Mouse (Mus musculus) left cerebral cortex, adult 2 months (tissue): ENCODE data around the gene C1qb. TPM values are rescaled to one million over a fixed set of nuclear protein-coding genes. Genes with fewer than 3 reads are reported as not detected.
A peak's percentile ranks its signal among the peaks of the same experiment; 100 is the strongest.

Source experiments
- DNase-seq, 2 experiments: peaks; one replicate each; pipeline ENCODE4 v3.0.0; 2021 to 2022; ENCODE audit warnings: low spot score in 2 of 2, mixed read lengths in 1 of 2; ENCODE audit errors: extremely low spot score in 1 of 2
- H3K27ac ChIP-seq: fragments of 200-600 bp; 2 replicates; pipeline ENCODE4 v1.8.1; 2022
- H3K4me3 ChIP-seq: fragments of 200-600 bp; 2 replicates; pipeline ENCODE4 v1.8.1; 2022
- CTCF ChIP-seq: fragments of 200-600 bp; IDR thresholded peaks from 2 replicates; pipeline ENCODE4 v1.8.1; 2022; ENCODE audit warnings: antibody characterized with exemption, mild to moderate bottlenecking, moderate library complexity
- intact Hi-C: fragments of 180-260 bp; cut with DNase I; formaldehyde crosslinking; loops from one replicate; pipeline ENCODE4 v1.15.1; 2025
- total RNA-seq, 2 experiments: library from RNA; stranded (reverse); gene quantifications; 2 replicates each; pipeline ENCODE4 v1.2.3; 2021

C1qb gene
- total RNA-seq, 2 experiments from 2014 or later: 57.5 to 60.3 TPM

DNA sequence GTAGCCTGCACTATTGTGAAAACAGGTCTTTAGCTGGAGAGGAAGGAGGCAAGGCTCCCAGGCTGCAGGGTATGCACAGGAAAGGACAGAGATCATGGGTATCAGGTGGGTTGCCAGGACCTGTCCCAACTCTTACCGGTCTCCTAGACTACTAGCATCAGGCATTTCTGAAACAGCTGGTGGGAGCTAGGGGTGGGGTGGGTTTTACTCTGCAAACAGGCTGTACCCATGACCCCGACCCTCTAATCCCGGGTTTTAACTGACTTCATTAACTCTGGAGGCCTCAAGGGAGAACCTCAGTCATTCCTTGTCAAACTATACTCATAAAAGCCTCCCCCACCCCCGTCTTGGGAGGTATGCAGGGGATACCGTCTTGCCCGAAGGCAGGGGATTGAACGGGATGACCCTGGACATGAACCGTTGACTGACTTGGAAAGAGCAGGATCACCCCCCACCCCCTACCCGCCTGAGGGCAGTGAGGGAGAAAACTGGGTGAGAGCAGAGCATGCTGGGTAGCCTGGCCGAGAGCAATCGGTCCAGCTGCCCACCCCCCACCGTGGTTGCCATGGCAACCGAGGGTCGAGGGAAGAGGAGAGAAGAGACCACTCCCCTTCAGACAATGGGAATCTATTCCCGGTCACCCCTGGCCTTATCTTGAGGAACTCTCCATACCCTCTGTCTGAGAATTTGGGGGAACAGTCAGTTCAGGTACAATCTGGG is 21.1 kb downstream of the C1qb start:
- no peak for TF ChIP-seq CTCF
- intact Hi-C loops: no loop called here
- Histone ChIP-seq H3K27ac (no peak overlapping the region), H3K4me3 (no peak overlapping the region)
- no peak for DNase-seq

GRCm38 (mm10) chr4:136863517-136863916 is 22.5 kb downstream of the C1qb start:
- DNase-seq: no peak
- intact Hi-C loops: no loop called here
- Histone ChIP-seq H3K4me3 (no peak overlapping the region), H3K27ac (no peak overlapping the region)
- TF ChIP-seq CTCF: no peak

- intact Hi-C loops: no loop called here
- TF ChIP-seq CTCF: no peak
Measured at GRCm38 (mm10) chr4:136862411-136862810, 23.6 kb downstream of the C1qb start.

DNA sequence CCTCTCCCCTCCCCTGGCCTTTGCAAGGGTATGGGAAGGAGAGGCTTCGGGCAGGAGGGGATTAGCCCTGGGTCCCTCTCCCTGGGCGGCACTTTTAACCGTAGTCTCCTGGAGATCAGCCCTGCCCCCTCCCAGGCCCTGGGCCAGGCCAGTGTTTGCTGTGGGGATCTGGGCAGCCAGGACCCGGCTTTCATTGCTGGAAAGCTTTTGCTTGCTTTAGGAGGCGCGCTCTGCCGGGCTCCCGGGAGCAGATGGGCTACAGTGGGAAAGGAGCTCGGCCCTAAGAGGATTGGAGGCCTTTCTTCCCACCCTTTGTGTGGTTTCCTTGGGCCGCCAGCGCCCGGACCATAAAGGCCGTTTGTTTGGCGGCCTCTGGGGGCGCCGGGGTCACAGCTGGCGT is 24.2 kb downstream of the C1qb start:
- H3K4me3 ChIP-seq: no peak overlapping the region
- no peak overlapping the region for H3K27ac ChIP-seq
- intact Hi-C loops: no loop called here
- DNase-seq: no peak
- no peak for TF ChIP-seq CTCF

More at GRCm38 (mm10) chr4:136862411-136862810, 23.6 kb downstream of the C1qb start:
- Histone ChIP-seq H3K27ac (no peak overlapping the region), H3K4me3 (no peak overlapping the region)
- DNase-seq: no peak

DNA sequence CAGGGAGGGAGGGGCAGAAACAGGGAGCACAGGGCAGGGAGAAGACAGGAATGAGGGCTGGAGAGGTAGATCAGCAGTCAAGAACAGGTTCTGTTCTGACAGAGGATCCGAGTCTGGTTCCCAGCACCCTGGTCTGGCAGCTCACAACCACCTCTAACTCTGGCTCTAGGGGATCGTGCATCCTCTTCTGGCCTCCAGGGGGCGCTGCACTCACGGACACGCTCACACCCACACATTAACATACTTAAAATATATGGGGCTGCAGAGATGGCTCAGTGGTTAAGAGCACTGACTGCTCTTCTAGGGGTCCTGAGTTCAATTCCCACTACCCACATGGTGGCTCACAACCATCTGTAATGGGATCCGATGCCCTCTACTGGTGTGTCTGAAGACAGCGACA is 26.0 kb downstream of the C1qb start:
- TF ChIP-seq CTCF: peak; percentile 19
- Histone ChIP-seq H3K27ac (no peak overlapping the region), H3K4me3 (no peak overlapping the region)
- intact Hi-C loops: no loop called here
- no peak for DNase-seq

DNA sequence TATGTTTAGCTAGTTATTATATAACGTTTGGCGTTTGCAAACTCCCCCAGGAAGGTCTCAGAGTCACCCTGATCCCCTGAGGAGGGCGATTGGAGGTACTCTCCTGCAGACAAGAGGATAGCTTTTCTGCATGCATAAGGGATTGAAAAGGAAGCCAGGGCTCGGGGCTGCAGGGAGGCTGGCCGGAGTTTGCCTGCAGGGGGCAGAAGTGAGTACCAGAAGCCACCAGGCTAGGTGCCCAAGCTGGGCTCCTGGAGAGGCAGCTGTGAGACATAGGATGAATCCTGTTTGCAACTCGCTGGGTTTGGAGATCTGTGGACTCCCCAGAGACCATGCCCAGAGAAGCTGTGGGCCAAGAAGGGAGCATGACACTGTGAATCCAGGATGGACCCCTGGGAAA is 30.9 kb downstream of the C1qb start:
- intact Hi-C loops: no loop called here

DNA sequence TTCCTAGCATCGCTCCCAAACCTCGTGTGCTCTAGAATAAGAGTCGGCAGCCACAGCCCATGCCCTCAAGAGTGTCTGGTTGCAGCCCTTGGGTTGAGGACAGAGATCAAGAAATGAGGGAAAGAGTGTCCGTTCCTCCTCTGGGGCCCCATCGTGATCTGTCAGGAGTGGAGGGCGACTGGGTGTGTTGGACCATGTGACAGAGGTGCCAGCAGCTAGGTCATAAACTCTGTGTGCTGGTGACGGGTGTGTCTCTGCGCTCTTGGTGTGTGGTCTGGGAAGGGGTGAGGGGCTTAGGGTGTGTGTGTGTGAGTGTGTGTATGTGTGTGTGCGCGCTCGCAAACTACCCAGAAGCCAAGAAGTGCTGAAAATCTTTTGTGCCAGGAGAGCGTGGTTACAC is 33.0 kb downstream of the C1qb start:
- no peak overlapping the region for H3K4me3 ChIP-seq
- intact Hi-C loops: no loop called here

More for the DNA sequence above, 30.9 kb downstream of the C1qb start:
- peak; percentile 59 for TF ChIP-seq CTCF
- peak in 1 of 2 experiments; percentile 51 for DNase-seq
- Histone ChIP-seq H3K27ac (no peak overlapping the region), H3K4me3 (no peak overlapping the region)

DNA sequence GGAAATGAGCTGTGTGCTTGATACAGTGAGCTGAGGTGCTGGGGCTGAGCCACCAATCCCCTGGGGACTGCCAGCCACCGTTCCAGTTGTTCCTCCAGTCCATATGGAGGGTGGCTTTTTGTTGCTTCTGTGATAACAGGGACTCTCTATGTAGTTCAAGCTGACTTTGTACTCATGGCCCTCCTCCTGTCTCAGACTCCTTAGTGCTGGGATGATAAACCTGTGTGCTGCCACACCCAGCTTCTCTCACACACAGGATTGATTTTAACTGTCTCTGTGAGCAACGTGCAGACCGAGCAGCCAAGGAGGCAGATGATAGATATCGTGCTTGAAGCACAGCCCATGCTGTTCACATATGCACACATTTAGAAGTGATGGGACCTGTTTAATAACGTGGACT is 33.9 kb downstream of the C1qb start:
- Histone ChIP-seq H3K4me3 (no peak overlapping the region), H3K27ac (no peak overlapping the region)
- no peak for DNase-seq
- TF ChIP-seq CTCF: no peak
- intact Hi-C loops: no loop called here

More for the DNA sequence above, 33.0 kb downstream of the C1qb start:
- no peak overlapping the region for H3K27ac ChIP-seq
- no peak for DNase-seq
- TF ChIP-seq CTCF: no peak

- no peak for TF ChIP-seq CTCF
- Histone ChIP-seq H3K27ac (peak overlapping the region; percentile 40; the same call in 1 of the 2 replicates), H3K4me3 (no peak overlapping the region)
- intact Hi-C loops: no loop called here
- peak in 1 of 2 experiments; percentile 29 for DNase-seq
Measured at GRCm38 (mm10) chr4:136848565-136848964, 37.4 kb downstream of the C1qb start.

- DNase-seq: no peak
Measured at GRCm38 (mm10) chr4:136847166-136847565, 38.8 kb downstream of the C1qb start.

GRCm38 (mm10) chr4:136842802-136843201 is 43.2 kb downstream of the C1qb start:
- no peak for DNase-seq
- H3K4me3 ChIP-seq: no peak overlapping the region
- intact Hi-C loops: no loop called here
- H3K27ac ChIP-seq: no peak overlapping the region
- no peak for TF ChIP-seq CTCF

More at GRCm38 (mm10) chr4:136847166-136847565, 38.8 kb downstream of the C1qb start:
- H3K4me3 ChIP-seq: no peak overlapping the region
- intact Hi-C loops: no loop called here
- H3K27ac ChIP-seq: no peak overlapping the region
- no peak for TF ChIP-seq CTCF

DNA sequence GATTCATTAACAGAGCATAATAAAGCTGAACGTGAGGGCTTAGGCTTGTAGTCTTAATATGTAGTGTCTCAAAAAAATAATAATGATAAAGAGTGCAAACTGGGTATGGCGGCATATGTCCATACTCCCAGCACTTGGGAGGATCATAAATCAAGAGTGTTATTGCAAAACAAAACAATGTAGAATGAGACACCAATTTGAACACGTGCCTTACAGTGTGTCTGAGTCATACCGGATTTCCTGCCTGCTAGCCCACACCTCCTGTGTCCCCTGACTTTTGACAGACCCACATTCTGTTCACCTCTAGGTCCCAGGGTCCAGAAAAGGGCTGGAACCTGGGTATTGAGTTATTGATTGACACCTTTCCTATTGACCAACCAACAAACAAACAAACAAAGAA is 44.0 kb downstream of the C1qb start:
- TF ChIP-seq CTCF: no peak
- intact Hi-C loops: no loop called here
- Histone ChIP-seq H3K4me3 (no peak overlapping the region), H3K27ac (no peak overlapping the region)
- no peak for DNase-seq

- Histone ChIP-seq H3K27ac (no peak overlapping the region), H3K4me3 (no peak overlapping the region)
- intact Hi-C loops: loop anchor here (1.0 kb wide), 1 partner anchor 163 kb away; no protein-coding TSS in a partner anchor
- peak; percentile 92 for TF ChIP-seq CTCF
- peak; percentile 78 to 86 for DNase-seq
Measured at GRCm38 (mm10) chr4:136841056-136841455, 44.9 kb downstream of the C1qb start.
